In genomic region chr5:113603471-113603870, GRCm38 (mm10) we compare ENCODE assay signal across 26 mouse cellular contexts.
"Had no signal": no experiment of that assay in that cellular context is flagged by ENCODE, and none has a peak within 500 bp of the region (broad histone marks: within the 10 kb centered on the region; RNA-seq: fewer than 3 reads in every experiment).

No protein-coding gene starts in this region.

- H3K9me3 ChIP-seq: heart, embryonic 10.5 days; heart, embryonic 12.5 days; intestine, embryonic 15.5 days; limb, embryonic 13.5 days; limb, embryonic 15.5 days; liver, embryonic 12.5 days had no signal

- H3K36me3 ChIP-seq: heart, embryonic 10.5 days; heart, embryonic 12.5 days; intestine, embryonic 15.5 days; limb, embryonic 13.5 days; limb, embryonic 15.5 days; liver, embryonic 12.5 days had no signal

- H3K27ac ChIP-seq: gastrocnemius, adult 2 months; heart, adult 2 months; heart, embryonic 10.5 days; hindbrain, embryonic 14.5 days; intestine, embryonic 15.5 days; layer of hippocampus, adult 2 months; limb, embryonic 13.5 days; limb, embryonic 15.5 days; liver, embryonic 12.5 days; liver, embryonic 14.5 days had no signal

- H3K4me1 ChIP-seq: liver, embryonic 12.5 days had no signal

- H3K27me3 ChIP-seq: heart, embryonic 12.5 days; intestine, embryonic 15.5 days; limb, embryonic 13.5 days; limb, embryonic 15.5 days had no signal

- H3K9ac ChIP-seq: heart, embryonic 12.5 days; hindbrain, embryonic 14.5 days; intestine, embryonic 15.5 days; limb, embryonic 13.5 days; limb, embryonic 15.5 days; liver, embryonic 12.5 days; liver, embryonic 14.5 days had no signal

- DNase-seq: gastrocnemius, adult 2 months; gastrocnemius, postnatal 10 days; gastrocnemius, postnatal 25 days; heart, adult 2 months; heart, postnatal 10 days; heart, postnatal 4 days; kidney, adult 18-20 months; kidney, adult 8-10 months; kidney, postnatal 10 days; kidney, postnatal 25 days; kidney, postnatal 4 days; layer of hippocampus, adult 9-11 months; layer of hippocampus, postnatal 36 days; left cerebral cortex, postnatal 4 days had no signal

- H3K4me2 ChIP-seq: heart, embryonic 12.5 days; hindbrain, embryonic 14.5 days; intestine, embryonic 15.5 days; limb, embryonic 13.5 days; limb, embryonic 15.5 days; liver, embryonic 12.5 days had no signal

- ATAC-seq: hindbrain, embryonic 16.5 days; inflammation-experienced regulatory T-cells, adult 6 months; intestine, embryonic 15.5 days; intestine, postnatal 0 days; liver, embryonic 12.5 days had no signal

- H3K4me3 ChIP-seq: gastrocnemius, adult 2 months; heart, adult 2 months; heart, embryonic 10.5 days; heart, embryonic 12.5 days; intestine, embryonic 15.5 days; layer of hippocampus, adult 2 months; limb, embryonic 13.5 days; limb, embryonic 15.5 days; liver, embryonic 12.5 days had no signal
